16 mouse cellular contexts compared by ENCODE assay signal in genomic region chr4:133018263-133018798, GRCm38 (mm10). TPM values are rescaled to one million over a fixed set of nuclear protein-coding genes. Genes with fewer than 3 reads are reported as not detected.
DNase-seq lines count a peak whose midpoint lies in the region; ATAC-seq and TF ChIP-seq lines count a peak whose summit lies in the region.
"Had no signal": no experiment of that assay in that cellular context is flagged by ENCODE, and none has a peak within 500 bp of the region (broad histone marks: within the 10 kb centered on the region; RNA-seq: fewer than 3 reads in every experiment).

No protein-coding gene starts in this region.

- H3K4me2 ChIP-seq in kidney, embryonic 16.5 days (replicated peaks; ENCODE audit: low read depth, low read length): no peak overlapping the region
- no peak overlapping the region for H3K4me2 ChIP-seq in kidney, embryonic 14.5 days (replicated peaks; ENCODE audit: low read depth, low read length)
- 0 out of 2 replicates have a peak overlapping the region, but pooled peaks have one; percentile 90 for H3K4me2 ChIP-seq in embryonic facial prominence, embryonic 14.5 days (ENCODE audit: low read depth, low read length)
- no peak overlapping the region for H3K4me2 ChIP-seq in intestine, postnatal 0 days (replicated peaks; ENCODE audit: low read depth)
- H3K4me2 ChIP-seq: liver, embryonic 13.5 days; midbrain, embryonic 11.5 days had no signal

- peak; percentile 90 for DNase-seq in heart, adult 11 months
- no peak for DNase-seq in heart, adult 9 months (ENCODE audit: low spot score in 2 of 2)
- no peak for DNase-seq in embryonic facial prominence, embryonic 10.5 days (ENCODE audit: low spot score)
- no peak for DNase-seq in embryonic facial prominence, embryonic 14.5 days (ENCODE audit: low spot score)
- DNase-seq: adrenal gland, adult 8-10 months; kidney, adult 9 months; liver, embryonic 13.5 days had no signal

- H3K9ac ChIP-seq in kidney, embryonic 16.5 days (replicated peaks; ENCODE audit: low read length): peak overlapping the region; percentile 55; the same call in 1 of the 2 replicates
- no peak overlapping the region for H3K9ac ChIP-seq in kidney, embryonic 14.5 days (ENCODE audit: low read depth, low read length)
- no peak overlapping the region for H3K9ac ChIP-seq in embryonic facial prominence, embryonic 14.5 days (ENCODE audit: low read depth, low read length)
- H3K9ac ChIP-seq in intestine, postnatal 0 days (ENCODE audit: low read depth, low read length): no peak overlapping the region
- H3K9ac ChIP-seq: liver, embryonic 13.5 days had no signal

- H3K4me1 ChIP-seq in kidney, embryonic 16.5 days (ENCODE audit: insufficient read depth, low read length): peaks cover 99% of the 10 kb centered on the region
- peaks cover 92% of the 10 kb centered on the region for H3K4me1 ChIP-seq in kidney, embryonic 14.5 days (ENCODE audit: control insufficient read depth, insufficient read depth, low read length)
- H3K4me1 ChIP-seq in embryonic facial prominence, embryonic 10.5 days: peaks cover 98% of the 10 kb centered on the region
- peaks cover 94% of the 10 kb centered on the region for H3K4me1 ChIP-seq in embryonic facial prominence, embryonic 14.5 days (ENCODE audit: control insufficient read depth, insufficient read depth, low read length)
- H3K4me1 ChIP-seq in intestine, postnatal 0 days (replicated peaks; ENCODE audit: control insufficient read depth, insufficient read depth, low read length): peaks cover 11% of the 10 kb centered on the region; the same call in 1 of the 2 replicates

- no peaks in the 10 kb centered on the region for H3K27me3 ChIP-seq in kidney, embryonic 16.5 days (ENCODE audit: insufficient read depth, low read length)
- H3K27me3 ChIP-seq in kidney, embryonic 14.5 days (ENCODE audit: control insufficient read depth, insufficient read depth, low read length): no peaks in the 10 kb centered on the region
- no peaks in the 10 kb centered on the region for H3K27me3 ChIP-seq in embryonic facial prominence, embryonic 10.5 days (replicated peaks; ENCODE audit: low read depth, poor library complexity, severe bottlenecking)
- no peaks in the 10 kb centered on the region for H3K27me3 ChIP-seq in embryonic facial prominence, embryonic 14.5 days (replicated peaks; ENCODE audit: control insufficient read depth, insufficient read depth, low read length)
- H3K27me3 ChIP-seq in intestine, postnatal 0 days (replicated peaks; ENCODE audit: control insufficient read depth, insufficient read depth, low read length): no peaks in the 10 kb centered on the region

- TF ChIP-seq CTCF in intestine, postnatal 0 days (IDR thresholded peaks at IDR 0.05; ENCODE audit: low read depth): no peak

- no peaks in the 10 kb centered on the region for H3K9me3 ChIP-seq in kidney, embryonic 16.5 days (ENCODE audit: low read length)
- H3K9me3 ChIP-seq in kidney, embryonic 14.5 days (ENCODE audit: control insufficient read depth, low read length): no peaks in the 10 kb centered on the region
- no peaks in the 10 kb centered on the region for H3K9me3 ChIP-seq in embryonic facial prominence, embryonic 10.5 days
- H3K9me3 ChIP-seq in embryonic facial prominence, embryonic 14.5 days (ENCODE audit: control insufficient read depth, low read length): no peaks in the 10 kb centered on the region
- H3K9me3 ChIP-seq in intestine, postnatal 0 days (ENCODE audit: control insufficient read depth): no peaks in the 10 kb centered on the region
- H3K9me3 ChIP-seq: G1E; liver, embryonic 13.5 days had no signal

- H3K4me3 ChIP-seq in kidney, embryonic 16.5 days (ENCODE audit: low read length): no peak overlapping the region
- H3K4me3 ChIP-seq in kidney, embryonic 14.5 days (ENCODE audit: low read length): no peak overlapping the region
- H3K4me3 ChIP-seq in embryonic facial prominence, embryonic 10.5 days: no peak overlapping the region
- no peak overlapping the region for H3K4me3 ChIP-seq in embryonic facial prominence, embryonic 14.5 days (ENCODE audit: low read depth, low read length)
- H3K4me3 ChIP-seq in intestine, postnatal 0 days (ENCODE audit: low read depth, low read length): no peak overlapping the region
- H3K4me3 ChIP-seq: liver, embryonic 13.5 days had no signal

- ATAC-seq in kidney, embryonic 16.5 days (ENCODE audit: low FRiP score, low TSS enrichment): no peak
- ATAC-seq in kidney, embryonic 14.5 days (ENCODE audit: low FRiP score, low TSS enrichment): no peak
- ATAC-seq in embryonic facial prominence, embryonic 14.5 days (ENCODE audit: low read depth): no peak
- ATAC-seq in intestine, postnatal 0 days: no peak
- no peak for ATAC-seq in frontal cortex, adult (ENCODE audit: low TSS enrichment)
- ATAC-seq: hindbrain, postnatal 0 days; lung, postnatal 0 days had no signal

- WGBS in kidney, embryonic 16.5 days: 71% methylated on average over 3 of the region's 3 CpGs
- WGBS in kidney, embryonic 14.5 days: 76% methylated on average over 3 of the region's 3 CpGs
- WGBS in embryonic facial prominence, embryonic 10.5 days: 68% methylated on average over 3 of the region's 3 CpGs
- whole genome bisulfite sequencing in embryonic facial prominence, embryonic 14.5 days: 60% methylated on average over 3 of the region's 3 CpGs
- 73% methylated on average over 3 of the region's 3 CpGs for WGBS in intestine, postnatal 0 days

- no peak overlapping the region for H3K27ac ChIP-seq in kidney, embryonic 16.5 days (ENCODE audit: low read length)
- no peak overlapping the region for H3K27ac ChIP-seq in kidney, embryonic 14.5 days (ENCODE audit: low read depth, low read length)
- 0 out of 2 replicates have a peak overlapping the region, but pooled peaks have one; percentile 40 for H3K27ac ChIP-seq in embryonic facial prominence, embryonic 10.5 days (replicated peaks)
- H3K27ac ChIP-seq in embryonic facial prominence, embryonic 14.5 days (replicated peaks; ENCODE audit: low read depth, low read length): no peak overlapping the region
- H3K27ac ChIP-seq in intestine, postnatal 0 days (ENCODE audit: low read depth, low read length): no peak overlapping the region
- H3K27ac ChIP-seq: hindbrain, postnatal 0 days; liver, embryonic 13.5 days had no signal

- H3K36me3 ChIP-seq in kidney, embryonic 16.5 days (ENCODE audit: insufficient read depth, low read length): peaks cover 10% of the 10 kb centered on the region; the same call in 1 of the 2 replicates
- H3K36me3 ChIP-seq in kidney, embryonic 14.5 days (ENCODE audit: control insufficient read depth, insufficient read depth, low read length): peaks cover 6% of the 10 kb centered on the region; the same call in 1 of the 2 replicates
- peaks cover 25% of the 10 kb centered on the region for H3K36me3 ChIP-seq in embryonic facial prominence, embryonic 10.5 days (replicated peaks)
- H3K36me3 ChIP-seq in embryonic facial prominence, embryonic 14.5 days (ENCODE audit: control insufficient read depth, insufficient read depth, low read length): no peaks in the 10 kb centered on the region
- H3K36me3 ChIP-seq in intestine, postnatal 0 days (ENCODE audit: control insufficient read depth, insufficient read depth): peaks cover 5% of the 10 kb centered on the region; the same call in 1 of the 2 replicates
- H3K36me3 ChIP-seq: liver, embryonic 13.5 days had no signal

RNA-seq across cellular contexts. Expression of gene Ahdc1, which starts 7.3 kb away (rescaled TPM):
- polyA plus RNA-seq in kidney, embryonic 16.5 days (2015; fragmentation: Nextera tagmentation; extraction: Ambion mirVana): 9.8 and 11.7 TPM in 2 replicates
- 11.3 and 12.1 TPM in 2 replicates for polyA plus RNA-seq in kidney, embryonic 14.5 days (2014; fragmentation: Nextera tagmentation; extraction: Ambion mirVana)
- 11.5 and 11.6 TPM in 2 replicates for polyA plus RNA-seq in embryonic facial prominence, embryonic 10.5 days (2016; fragmentation: Nextera tagmentation; extraction: Ambion mirVana)
- polyA plus RNA-seq in embryonic facial prominence, embryonic 14.5 days (2014; fragmentation: Nextera tagmentation; extraction: Ambion mirVana): 11.0 and 11.7 TPM in 2 replicates
- 2.4 and 3.1 TPM in 2 replicates for polyA plus RNA-seq in intestine, postnatal 0 days (2015; fragmentation: Nextera tagmentation; extraction: Ambion mirVana)

RNA-seq across cellular contexts. Expression of gene Fgr, which starts 44.4 kb away (rescaled TPM):
- 0.44 and 0.58 TPM in 2 replicates for polyA plus RNA-seq in kidney, embryonic 16.5 days (2015; fragmentation: Nextera tagmentation; extraction: Ambion mirVana)
- polyA plus RNA-seq in kidney, embryonic 14.5 days (2014; fragmentation: Nextera tagmentation; extraction: Ambion mirVana): 0.23 and 0.45 TPM in 2 replicates
- 0.16 and 0.21 TPM in 2 replicates for polyA plus RNA-seq in embryonic facial prominence, embryonic 10.5 days (2016; fragmentation: Nextera tagmentation; extraction: Ambion mirVana)
- 0.48 and 0.85 TPM in 2 replicates for polyA plus RNA-seq in embryonic facial prominence, embryonic 14.5 days (2014; fragmentation: Nextera tagmentation; extraction: Ambion mirVana)
- 2.0 and 2.4 TPM in 2 replicates for polyA plus RNA-seq in intestine, postnatal 0 days (2015; fragmentation: Nextera tagmentation; extraction: Ambion mirVana)
- polyA plus RNA-seq: forebrain, embryonic 11.5 days; G1E; midbrain, embryonic 11.5 days had no signal
